Mouse (Mus musculus) gastrocnemius, adult 2 months (tissue): Measurements from ENCODE around the gene Adamts5. TPM values are rescaled to one million over a fixed set of nuclear protein-coding genes. Genes with fewer than 3 reads are reported as not detected.

Source experiments
- DNase-seq: peaks from one replicate; pipeline ENCODE4 v3.0.0; 2022
- H3K27ac ChIP-seq: fragments of 200-600 bp; 2 replicates; pipeline ENCODE4 v1.8.1; 2022; ENCODE audit warnings: mild to moderate bottlenecking
- H3K4me3 ChIP-seq: fragments of 200-600 bp; 2 replicates; pipeline ENCODE4 v1.8.1; 2022; ENCODE audit warnings: mild to moderate bottlenecking, moderate library complexity
- CTCF ChIP-seq: fragments of 200-600 bp; IDR thresholded peaks from 2 replicates; pipeline ENCODE4 v1.8.1; 2022; ENCODE audit warnings: antibody characterized with exemption, mild to moderate bottlenecking, moderate library complexity
- intact Hi-C: fragments of 180-260 bp; cut with DNase I; formaldehyde crosslinking; loops from one replicate; pipeline ENCODE4 v1.15.1; 2025
- total RNA-seq, 2 experiments: library from RNA; stranded (reverse); gene quantifications; 2 replicates each; pipeline ENCODE4 v1.2.3; 2021

The Adamts5 gene
- total RNA-seq, 2 experiments from 2014 or later = 4.2 to 5.2 TPM

DNA sequence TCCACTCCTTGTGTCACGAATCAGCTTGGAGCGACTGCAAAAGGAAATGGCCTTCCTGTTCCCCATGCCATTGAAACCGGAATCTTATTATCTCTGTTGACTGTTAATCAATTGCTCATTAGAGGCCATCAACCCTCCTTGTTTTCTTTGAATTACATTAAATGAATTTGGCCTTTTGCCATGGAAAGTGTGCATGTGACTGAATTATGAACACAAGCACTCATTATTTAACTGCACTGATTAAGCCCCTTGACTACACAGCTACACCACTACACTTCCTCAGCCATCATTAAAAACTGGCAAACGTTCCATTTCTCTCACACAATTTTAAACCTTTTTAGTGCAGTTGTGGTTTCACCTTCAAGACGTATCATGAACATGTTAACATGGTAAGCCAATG is 11.8 kb downstream of the Adamts5 start:
- Histone ChIP-seq H3K27ac (no peak overlapping the region), H3K4me3 (no peak overlapping the region)
- DNase-seq = no peak
- intact Hi-C loops = no loop called here
- no peak for TF ChIP-seq CTCF

DNA sequence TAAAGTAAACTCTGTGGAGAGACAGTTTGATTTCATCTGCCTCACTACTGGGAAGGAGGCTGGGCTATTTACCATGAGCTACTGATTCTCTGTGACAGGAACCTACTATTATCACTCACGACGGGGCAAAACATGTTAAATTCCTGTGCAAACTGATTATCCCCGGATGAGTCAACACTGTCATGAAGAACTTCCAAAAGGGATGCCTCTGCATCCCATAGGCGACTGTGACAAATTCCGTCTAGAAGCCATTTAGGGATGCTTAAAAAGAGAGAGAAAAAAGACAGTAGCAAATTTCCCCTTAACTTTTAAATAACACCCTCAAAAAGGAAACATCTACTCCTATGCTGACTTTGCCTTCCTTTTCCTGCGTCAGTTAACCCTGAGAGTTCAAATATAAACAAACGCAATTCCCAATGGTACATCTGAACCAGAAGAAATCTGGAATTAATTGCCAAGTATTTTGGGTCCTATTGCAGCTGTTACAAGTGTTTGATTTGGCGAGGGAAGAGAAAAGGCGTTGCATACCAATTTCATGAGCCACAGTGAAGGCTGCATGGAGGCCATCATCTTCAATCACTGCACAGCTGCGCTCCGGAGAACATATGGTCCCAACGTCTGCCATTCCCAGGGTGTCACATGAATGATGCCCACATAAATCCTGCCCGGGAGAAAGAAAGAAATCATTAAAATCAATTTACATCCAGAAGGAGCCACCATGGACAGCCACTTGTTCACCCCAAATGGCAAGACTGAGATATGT is 14.2 kb downstream of the Adamts5 start:
- H3K27ac ChIP-seq = peak overlapping the region; percentile 46
- no peak overlapping the region for H3K4me3 ChIP-seq
- DNase-seq = no peak
- TF ChIP-seq CTCF = no peak
- intact Hi-C loops = no loop called here

DNA sequence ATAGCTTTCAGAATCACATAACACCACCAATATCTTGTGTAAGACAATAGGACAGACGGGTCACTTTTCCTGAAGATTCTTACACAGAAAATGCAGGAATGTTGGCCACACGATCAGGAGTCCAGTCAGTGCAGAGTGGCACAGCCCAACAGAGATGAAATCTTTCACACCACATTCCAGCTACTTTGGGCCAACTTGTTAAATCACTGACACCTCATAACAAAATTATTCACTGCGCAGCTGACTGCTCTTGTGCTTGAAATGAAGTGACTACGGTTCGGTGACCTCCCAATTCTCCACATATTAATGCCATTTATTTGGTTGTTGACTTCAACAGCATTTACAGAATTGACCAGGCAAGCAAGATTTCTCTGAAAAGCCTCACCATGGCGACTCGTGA is 22.6 kb downstream of the Adamts5 start:
- Histone ChIP-seq H3K27ac (no peak overlapping the region), H3K4me3 (no peak overlapping the region)
- intact Hi-C loops = no loop called here
- TF ChIP-seq CTCF = no peak
- no peak for DNase-seq

DNA sequence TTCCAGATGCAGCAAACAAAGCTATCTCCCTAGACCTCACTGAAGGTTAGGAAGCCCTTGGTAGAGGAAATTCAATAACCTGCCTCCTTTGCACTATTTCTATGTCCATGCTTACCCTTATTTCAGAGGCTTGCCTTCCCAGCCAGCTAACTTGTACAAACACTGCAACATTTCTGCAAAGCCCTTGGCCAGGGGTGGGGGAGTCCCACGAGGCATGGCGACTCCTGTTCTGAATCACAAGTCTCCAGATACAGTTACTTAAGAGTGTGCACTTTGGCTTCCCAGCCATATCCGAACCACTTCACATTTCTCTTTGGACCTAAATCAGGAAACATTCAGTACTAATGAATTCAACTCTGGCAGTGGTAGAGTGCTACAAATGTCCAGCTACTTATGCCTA is 27.5 kb downstream of the Adamts5 start:
- no peak for TF ChIP-seq CTCF
- peak; percentile 59 for DNase-seq
- H3K27ac ChIP-seq = no peak overlapping the region
- intact Hi-C loops = no loop called here
- no peak overlapping the region for H3K4me3 ChIP-seq

DNA sequence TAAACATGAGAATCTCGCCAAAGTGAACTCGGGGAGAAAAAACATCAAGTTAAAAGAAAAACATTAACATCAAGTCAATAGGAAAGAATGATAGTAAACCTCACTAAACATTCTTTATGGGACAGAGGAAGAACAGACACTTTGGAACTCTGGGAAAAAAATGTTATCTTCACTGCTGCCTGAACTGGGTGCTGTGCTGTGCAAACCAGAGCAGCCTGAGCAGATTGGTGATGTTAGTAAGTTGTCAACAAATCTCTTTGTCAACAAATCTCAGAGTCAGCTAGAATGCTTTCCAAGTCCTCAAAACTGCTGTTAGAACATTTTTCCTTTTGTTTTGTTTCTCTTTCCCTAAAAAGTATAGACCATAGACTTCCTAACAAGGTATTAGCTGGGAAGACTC is 29.7 kb downstream of the Adamts5 start:
- intact Hi-C loops = no loop called here
- Histone ChIP-seq H3K4me3 (no peak overlapping the region), H3K27ac (no peak overlapping the region)
- TF ChIP-seq CTCF = no peak
- DNase-seq = no peak

DNA sequence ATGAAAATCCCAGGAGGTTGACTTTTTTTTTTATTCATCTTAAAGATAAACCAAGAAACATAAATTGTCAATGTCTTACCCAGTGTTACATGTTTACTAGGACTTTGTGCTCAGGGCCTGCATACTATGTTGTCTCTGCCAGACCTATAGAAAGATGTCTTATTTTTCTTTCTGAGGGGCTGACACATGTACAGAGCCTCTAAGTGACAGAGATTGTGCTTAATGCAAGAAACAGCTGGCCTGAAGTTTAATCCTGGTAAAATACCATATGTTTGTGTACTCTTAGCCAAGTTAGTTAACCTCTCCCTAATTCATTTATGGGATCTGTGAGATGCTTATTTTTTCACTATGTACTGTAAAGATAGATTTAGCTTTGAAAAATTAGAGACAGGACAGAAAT is 30.4 kb downstream of the Adamts5 start:
- intact Hi-C loops = no loop called here
- TF ChIP-seq CTCF = no peak
- no peak overlapping the region for H3K4me3 ChIP-seq

DNA sequence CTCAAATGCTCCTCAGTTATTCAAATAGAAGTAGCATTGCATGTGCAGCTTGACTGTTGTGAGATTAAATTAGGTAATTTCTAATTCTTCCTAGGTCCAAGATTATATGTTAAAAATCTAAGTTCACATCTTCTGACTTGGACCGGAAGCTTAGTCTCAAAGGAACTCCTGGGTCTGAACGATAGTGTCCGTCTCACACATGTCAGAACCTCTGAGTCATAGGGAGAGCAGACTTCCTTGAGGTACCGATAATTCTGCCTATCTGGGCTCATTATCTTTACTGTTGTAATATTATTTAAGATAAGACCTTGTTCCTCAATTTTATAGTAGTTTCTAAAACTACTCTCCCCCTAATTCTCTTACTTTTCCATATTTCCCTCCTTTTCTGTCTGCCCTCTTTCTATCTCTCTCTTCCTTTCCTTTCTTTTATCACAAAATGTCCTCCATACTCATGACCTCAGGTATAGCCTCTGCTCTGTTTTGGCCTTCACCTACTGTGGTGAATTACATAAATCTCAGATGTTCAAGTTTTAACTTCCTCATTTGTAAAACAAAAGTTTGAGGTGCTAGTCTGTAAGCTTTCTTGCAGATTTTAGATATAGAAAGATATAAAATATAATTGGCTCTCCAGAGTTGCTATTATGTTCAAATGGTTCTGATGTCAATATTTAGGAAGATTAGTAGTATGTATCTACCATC is 36.8 kb downstream of the Adamts5 start:
- DNase-seq = no peak
- intact Hi-C loops = no loop called here
- Histone ChIP-seq H3K4me3 (no peak overlapping the region), H3K27ac (no peak overlapping the region)
- no peak for TF ChIP-seq CTCF

More for the DNA sequence above, 30.4 kb downstream of the Adamts5 start:
- H3K27ac ChIP-seq = no peak overlapping the region
- DNase-seq = no peak

DNA sequence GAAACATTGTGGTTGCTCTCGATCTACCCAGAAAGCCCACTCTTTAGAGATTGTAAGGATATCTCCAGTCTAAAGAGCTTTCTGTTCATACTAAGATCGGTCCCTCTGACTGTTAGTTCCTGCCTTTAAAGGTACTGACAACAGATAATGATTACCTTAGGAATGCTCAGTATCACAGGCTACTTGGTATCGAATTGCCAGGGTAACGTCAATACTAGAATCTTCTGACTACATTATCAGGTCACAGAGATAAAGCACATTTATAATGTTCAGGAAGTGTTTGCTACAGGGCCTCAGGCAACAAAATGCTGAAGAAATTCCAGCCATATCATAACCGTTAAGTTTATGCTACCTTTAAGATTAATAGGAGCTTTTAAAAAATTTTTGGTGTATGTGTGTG is 47.1 kb downstream of the Adamts5 start:
- Histone ChIP-seq H3K4me3 (no peak overlapping the region), H3K27ac (no peak overlapping the region)
- no peak for TF ChIP-seq CTCF
- DNase-seq = no peak
- intact Hi-C loops = no loop called here

DNA sequence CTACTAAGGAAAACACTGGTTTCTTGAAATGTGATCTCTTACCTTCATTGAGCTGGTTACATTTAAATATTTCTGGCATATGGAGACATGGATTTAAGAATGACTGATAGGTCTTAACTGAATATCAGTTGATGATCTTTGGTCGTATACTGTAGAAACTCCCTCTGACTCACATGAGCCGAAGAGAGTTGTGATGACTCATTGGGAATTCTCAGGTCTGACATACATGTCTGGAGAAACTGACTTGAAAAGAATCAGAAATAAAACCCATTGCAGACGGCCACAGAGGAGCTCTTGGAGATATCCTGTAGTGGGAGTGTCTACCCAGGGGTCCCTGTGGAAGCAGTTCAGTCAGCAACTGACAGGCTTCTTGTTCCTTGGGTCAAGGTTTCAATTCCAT is 74.6 kb downstream of the Adamts5 start:
- Histone ChIP-seq H3K27ac (no peak overlapping the region), H3K4me3 (no peak overlapping the region)
- intact Hi-C loops = no loop called here
- DNase-seq = no peak
- no peak for TF ChIP-seq CTCF

DNA sequence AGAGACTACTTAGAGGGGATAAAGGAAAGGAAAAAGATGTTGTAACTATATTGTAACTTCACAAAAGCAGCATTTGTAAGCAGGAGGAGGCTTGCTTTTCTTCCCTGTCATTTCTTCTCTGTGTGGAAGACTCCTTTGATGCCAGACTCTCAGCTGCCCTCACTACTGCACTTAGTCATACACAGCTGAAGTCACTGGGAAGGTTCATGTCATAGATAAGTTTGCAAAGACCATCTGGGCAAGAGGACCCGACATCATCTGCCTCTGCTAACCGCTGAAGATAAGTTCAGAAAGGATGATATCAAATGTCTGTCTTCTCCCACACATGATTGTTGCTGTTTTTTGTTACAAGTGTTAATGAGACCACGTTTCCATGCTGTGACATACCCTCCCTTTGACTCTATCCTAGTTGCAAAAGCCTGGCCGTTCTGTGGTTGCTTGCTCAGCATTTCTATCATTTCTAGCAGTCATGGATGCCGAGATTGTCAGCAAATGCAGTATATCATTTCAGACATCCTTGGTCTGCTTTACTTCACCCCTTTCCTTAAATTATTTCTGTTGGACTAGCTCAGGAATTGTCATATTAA is 79.2 kb downstream of the Adamts5 start:
- TF ChIP-seq CTCF = no peak
- Histone ChIP-seq H3K27ac (no peak overlapping the region), H3K4me3 (no peak overlapping the region)
- intact Hi-C loops = no loop called here
- no peak for DNase-seq

DNA sequence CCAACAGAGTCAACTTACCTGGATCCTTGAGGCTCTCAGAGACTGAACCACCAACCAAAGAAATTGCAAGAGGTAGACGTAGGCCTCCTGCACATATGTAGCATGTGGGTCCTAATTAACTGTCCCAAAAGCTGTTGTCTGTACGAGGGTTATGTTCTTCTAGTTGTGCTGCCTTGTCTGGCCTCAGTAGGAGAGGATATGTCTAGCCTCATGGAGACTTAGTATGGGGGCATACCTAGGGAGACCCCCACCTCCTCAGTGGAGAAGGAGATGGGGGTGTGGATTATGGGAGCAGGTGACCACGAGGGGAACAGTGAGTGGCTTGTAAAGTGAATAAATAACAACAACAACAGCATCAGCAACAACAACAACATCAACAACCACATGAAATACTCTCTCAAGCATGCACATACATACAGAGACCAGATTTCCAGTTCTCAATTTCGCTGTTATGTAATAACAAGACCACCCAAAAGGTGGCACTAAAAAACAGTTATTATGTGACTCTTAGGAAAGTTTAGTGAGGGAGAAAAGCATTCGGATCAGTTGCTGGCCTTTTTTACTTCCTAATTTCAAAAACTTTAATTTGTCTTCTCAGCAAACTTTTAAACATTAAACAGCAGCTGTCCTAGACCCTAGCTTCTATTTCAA is 81.7 kb downstream of the Adamts5 start:
- DNase-seq = no peak
- no peak overlapping the region for H3K4me3 ChIP-seq
- TF ChIP-seq CTCF = peak; percentile 46
- intact Hi-C loops = no loop called here
- no peak overlapping the region for H3K27ac ChIP-seq

DNA sequence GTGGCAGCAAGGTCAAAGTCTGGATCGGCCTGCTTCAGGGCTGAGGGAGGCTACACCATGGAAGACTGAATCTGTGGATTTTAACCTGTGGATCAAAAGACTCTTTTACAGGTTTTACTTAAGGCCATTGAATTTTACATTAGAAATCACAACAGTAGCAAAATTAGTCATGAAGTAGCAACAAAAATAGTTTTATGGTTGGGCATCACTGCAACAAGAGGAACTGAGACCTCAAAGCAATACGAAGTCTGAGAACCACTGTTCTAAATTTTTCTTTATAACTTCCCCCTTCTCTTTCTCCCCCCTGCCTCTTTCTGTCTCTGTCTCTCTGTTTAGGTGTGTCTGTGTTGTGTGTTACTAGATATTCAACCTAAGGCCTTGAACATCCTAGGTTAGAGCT is 87.5 kb downstream of the Adamts5 start:
- no peak for TF ChIP-seq CTCF
- intact Hi-C loops = no loop called here
- no peak overlapping the region for H3K27ac ChIP-seq
- H3K4me3 ChIP-seq = no peak overlapping the region
- DNase-seq = no peak

DNA sequence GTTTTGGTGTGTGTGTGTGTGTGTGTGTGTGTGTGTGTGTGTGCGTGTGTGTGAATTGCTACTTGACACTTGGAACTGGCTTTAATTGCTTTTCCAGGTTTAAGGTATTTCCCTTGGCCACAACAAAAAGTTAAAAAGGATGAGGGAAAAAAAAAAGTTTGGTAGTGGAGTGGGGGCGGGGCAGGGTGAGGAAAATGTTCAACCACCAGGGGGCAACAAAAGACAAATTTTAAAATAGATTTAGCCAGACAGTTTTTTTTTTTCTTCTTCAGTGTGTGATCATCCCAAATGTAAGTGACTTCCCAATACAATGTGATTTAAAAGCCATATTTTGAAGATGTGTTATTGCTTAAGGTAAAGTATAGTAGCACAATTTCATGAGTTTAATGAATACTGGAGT is 94.0 kb downstream of the Adamts5 start:
- peak; percentile 72 for TF ChIP-seq CTCF
- Histone ChIP-seq H3K4me3 (peak overlapping the region; percentile 58; the same call in 1 of the 2 replicates), H3K27ac (peak overlapping the region; percentile 51; the same call in 1 of the 2 replicates)
- DNase-seq = peak; percentile 65
- intact Hi-C loops = loop anchor here (1.0 to 2.0 kb wide), 4 partner anchors 495 to 1443 kb away; no protein-coding TSS in a partner anchor
